Mouse (Mus musculus) bone marrow macrophage, adult 2 months (primary cell): Measurements from ENCODE around the gene Nrxn2.

ENCODE experiments used
- CTCF ChIP-seq: IDR thresholded peaks from 2 replicates; pipeline ENCODE4 v1.5.1; 2012; ENCODE audit warnings: low read depth, mild to moderate bottlenecking, low read length, moderate library complexity
- POLR2A ChIP-seq: IDR thresholded peaks from 2 replicates; pipeline ENCODE4 v1.6.1; 2012; ENCODE audit warnings: mild to moderate bottlenecking, low read depth, low read length, borderline replicate concordance

DNA sequence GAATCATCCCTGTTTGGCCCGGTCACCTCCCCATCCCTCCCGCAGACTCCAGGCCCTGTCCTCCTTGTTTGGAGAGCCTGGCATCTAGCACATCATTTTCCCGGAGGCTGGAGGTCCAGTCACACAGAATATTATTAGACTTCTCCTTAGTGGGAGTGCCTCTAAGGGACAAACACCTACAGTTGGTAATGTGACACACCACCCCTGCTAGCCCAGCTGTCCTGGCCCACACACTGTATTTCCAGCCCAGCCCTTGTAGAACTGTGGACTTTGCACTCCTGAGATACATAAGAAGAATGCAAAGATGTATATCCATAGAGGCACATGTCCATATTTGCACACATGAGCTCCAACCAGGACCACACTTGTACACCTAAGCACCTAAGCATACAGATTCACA, 103.1 kb downstream of the Nrxn2 start:
- TF ChIP-seq CTCF (no peak), POLR2A (no peak)
